Mouse (Mus musculus): Measurements from ENCODE around the gene Nprl2. TPM values are rescaled to one million over a fixed set of nuclear protein-coding genes. Genes with fewer than 3 reads are reported as not detected.

Nprl2 gene
- total RNA-seq (2021), result 10 to 100 TPM; 13.6 to 17.1 TPM
- long read RNA-seq, experiment 1, transcript Nprl2-201 (11 exons, 1,441 nt), result major isoform, 34 of 37 reads
- long read RNA-seq, experiment 1, partial matches to known transcripts, result 1 of 37 reads
- long read RNA-seq, experiment 1, other reads (novel, unspliced or antisense), result 2 of 37 reads
- long read RNA-seq, experiment 2, transcript Nprl2-201 (11 exons, 1,441 nt), result major isoform, 24 of 32 reads
- long read RNA-seq, experiment 2, partial matches to known transcripts, result 0 of 32 reads
- long read RNA-seq, experiment 2, other reads (novel, unspliced or antisense), result 8 of 32 reads

- intact Hi-C loops (cut with DNase I), result loop anchor here (5.0 kb wide), 1 partner anchor 719 kb away; the partner anchor contains the start of gene Dcaf1
- peak; percentile 93 to 95 for DNase-seq
These were observed at the start of gene Nprl2, which contains the start of gene Cyb561d2 for GRCm38 (mm10) chr9:107541474-107542351. Gene Nprl2, plus strand, starts transcription at chr9:107542226. Gene Cyb561d2, minus strand, starts transcription at chr9:107542193.

- no peak for DNase-seq
- intact Hi-C loops (cut with DNase I), result no loop called here
These were observed 48.5 kb upstream of the Nprl2 start for GRCm38 (mm10) chr9:107493511-107493910.

- intact Hi-C loops (cut with DNase I), result no loop called here
- no peak for DNase-seq
These were observed 47.8 kb upstream of the Nprl2 start for GRCm38 (mm10) chr9:107494238-107494637.

- intact Hi-C loops (cut with DNase I), result no loop called here
These were observed 45.7 kb upstream of the Nprl2 start for GRCm38 (mm10) chr9:107496359-107496758.

GRCm38 (mm10) chr9:107500708-107501286 lies 41.2 kb upstream of the Nprl2 start:
- no peak for DNase-seq

More at GRCm38 (mm10) chr9:107496359-107496758, 45.7 kb upstream of the Nprl2 start:
- DNase-seq, result no peak

GRCm38 (mm10) chr9:107502131-107502846 lies 39.7 kb upstream of the Nprl2 start:
- no peak for DNase-seq
- intact Hi-C loops (cut with DNase I), result no loop called here

More at GRCm38 (mm10) chr9:107500708-107501286, 41.2 kb upstream of the Nprl2 start:
- intact Hi-C loops (cut with DNase I), result no loop called here

GRCm38 (mm10) chr9:107504662-107505537 lies 37.1 kb upstream of the Nprl2 start:
- DNase-seq, result peak in 1 of 2 experiments; percentile 16
- intact Hi-C loops (cut with DNase I), result no loop called here

GRCm38 (mm10) chr9:107508266-107508665 lies 33.8 kb upstream of the Nprl2 start:
- DNase-seq, result no peak
- intact Hi-C loops (cut with DNase I), result no loop called here

GRCm38 (mm10) chr9:107510384-107511100 lies 31.5 kb upstream of the Nprl2 start:
- DNase-seq, result no peak
- intact Hi-C loops (cut with DNase I), result loop anchor here (5.0 kb wide), 1 partner anchor 218 kb away; no protein-coding TSS in a partner anchor

- intact Hi-C loops (cut with DNase I), result loop anchor here (5.0 kb wide), 1 partner anchor 219 kb away; no protein-coding TSS in a partner anchor
- DNase-seq, result no peak
These were observed 30.6 kb upstream of the Nprl2 start for GRCm38 (mm10) chr9:107511436-107511835.

GRCm38 (mm10) chr9:107512326-107512725 lies 29.7 kb upstream of the Nprl2 start:
- DNase-seq, result no peak
- intact Hi-C loops (cut with DNase I), result loop anchor here (5.0 kb wide), 1 partner anchor 220 kb away; no protein-coding TSS in a partner anchor

- DNase-seq, result peak; percentile 86 to 91
- intact Hi-C loops (cut with DNase I), result loop anchor here (1.0 to 5.0 kb wide), 3 partner anchors 148 to 222 kb away; no protein-coding TSS in a partner anchor
These were observed 27.6 kb upstream of the Nprl2 start for GRCm38 (mm10) chr9:107514303-107514955.

GRCm38 (mm10) chr9:107520331-107520730 lies 21.7 kb upstream of the Nprl2 start:
- DNase-seq, result no peak
- intact Hi-C loops (cut with DNase I), result no loop called here

- intact Hi-C loops (cut with DNase I), result no loop called here
- DNase-seq, result no peak
These were observed 20.8 kb upstream of the Nprl2 start for GRCm38 (mm10) chr9:107521190-107521589.

- no peak for DNase-seq
- intact Hi-C loops (cut with DNase I), result no loop called here
These were observed 20.2 kb upstream of the Nprl2 start for GRCm38 (mm10) chr9:107521711-107522399.

GRCm38 (mm10) chr9:107522400-107522711 lies 19.7 kb upstream of the Nprl2 start:
- intact Hi-C loops (cut with DNase I), result no loop called here
- no peak for DNase-seq
